Mouse (Mus musculus): Measurements from ENCODE around the gene Emsy.

Gene Emsy

DNA sequence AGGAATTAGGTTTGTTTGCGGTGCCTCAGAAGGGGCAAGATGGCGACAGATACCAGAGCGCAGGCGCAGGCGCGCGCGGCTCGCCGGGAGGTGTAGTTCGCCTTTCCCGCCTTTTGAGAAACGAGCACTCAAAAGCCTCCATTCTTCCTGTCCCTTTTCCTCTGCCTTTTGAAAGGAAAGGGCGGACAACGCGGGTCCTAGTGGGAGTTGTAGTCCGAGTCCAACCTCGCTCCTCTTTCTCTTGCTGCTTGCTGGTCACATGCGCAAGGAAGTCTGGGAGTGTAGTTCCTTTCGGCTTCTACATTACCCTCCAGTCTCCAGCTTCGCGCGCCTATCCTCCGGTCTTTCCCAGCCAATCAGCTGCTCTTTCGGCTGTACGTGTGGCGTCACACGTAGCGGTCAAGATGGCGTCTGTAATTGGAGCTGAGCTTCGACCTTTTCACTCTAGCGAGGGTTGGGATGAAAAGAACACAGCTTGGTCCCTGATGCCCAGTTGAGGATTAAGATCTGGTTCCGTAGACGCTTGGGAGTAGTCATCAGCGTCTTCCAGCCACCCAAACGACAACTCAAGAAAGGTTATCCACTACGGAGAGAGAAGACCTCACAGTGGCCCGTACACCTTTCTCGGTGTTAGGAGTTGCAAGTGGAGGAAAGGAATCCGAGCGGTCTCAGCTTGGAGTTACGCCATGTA is at the start of gene Emsy:
TSS of gene Emsy (minus strand) at position 253 of the 691 bp plus-strand sequence.
- peak; percentile 91 to 94 for DNase-seq (ENCODE audit: low spot score in 2 of 2)

DNA sequence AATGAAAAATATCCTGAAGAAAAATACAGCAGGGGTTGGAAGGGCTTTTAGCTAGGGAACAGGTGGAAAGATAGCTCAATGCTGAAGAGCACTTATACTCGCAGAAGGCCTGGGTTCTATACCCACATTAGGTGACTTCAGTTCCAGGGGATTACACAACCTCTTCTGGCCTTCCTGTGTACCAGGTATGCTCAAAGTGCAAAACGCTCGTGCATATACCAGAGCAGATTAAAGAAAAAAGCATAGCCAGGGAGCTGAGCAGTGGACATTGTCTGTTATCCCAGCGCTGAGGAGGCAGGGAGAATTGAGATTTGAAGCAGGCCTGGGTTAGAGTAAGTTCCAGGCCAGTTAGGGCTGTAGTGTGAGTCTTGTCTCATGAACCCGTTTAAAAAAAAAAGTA is 47.7 kb upstream of the Emsy start:
- no peak for DNase-seq (ENCODE audit: low spot score in 2 of 2)

- DNase-seq (ENCODE audit: low spot score in 2 of 2): peak; percentile 49 to 59
Measured at GRCm38 (mm10) chr7:98703365-98703881, 46.8 kb upstream of the Emsy start.

DNA sequence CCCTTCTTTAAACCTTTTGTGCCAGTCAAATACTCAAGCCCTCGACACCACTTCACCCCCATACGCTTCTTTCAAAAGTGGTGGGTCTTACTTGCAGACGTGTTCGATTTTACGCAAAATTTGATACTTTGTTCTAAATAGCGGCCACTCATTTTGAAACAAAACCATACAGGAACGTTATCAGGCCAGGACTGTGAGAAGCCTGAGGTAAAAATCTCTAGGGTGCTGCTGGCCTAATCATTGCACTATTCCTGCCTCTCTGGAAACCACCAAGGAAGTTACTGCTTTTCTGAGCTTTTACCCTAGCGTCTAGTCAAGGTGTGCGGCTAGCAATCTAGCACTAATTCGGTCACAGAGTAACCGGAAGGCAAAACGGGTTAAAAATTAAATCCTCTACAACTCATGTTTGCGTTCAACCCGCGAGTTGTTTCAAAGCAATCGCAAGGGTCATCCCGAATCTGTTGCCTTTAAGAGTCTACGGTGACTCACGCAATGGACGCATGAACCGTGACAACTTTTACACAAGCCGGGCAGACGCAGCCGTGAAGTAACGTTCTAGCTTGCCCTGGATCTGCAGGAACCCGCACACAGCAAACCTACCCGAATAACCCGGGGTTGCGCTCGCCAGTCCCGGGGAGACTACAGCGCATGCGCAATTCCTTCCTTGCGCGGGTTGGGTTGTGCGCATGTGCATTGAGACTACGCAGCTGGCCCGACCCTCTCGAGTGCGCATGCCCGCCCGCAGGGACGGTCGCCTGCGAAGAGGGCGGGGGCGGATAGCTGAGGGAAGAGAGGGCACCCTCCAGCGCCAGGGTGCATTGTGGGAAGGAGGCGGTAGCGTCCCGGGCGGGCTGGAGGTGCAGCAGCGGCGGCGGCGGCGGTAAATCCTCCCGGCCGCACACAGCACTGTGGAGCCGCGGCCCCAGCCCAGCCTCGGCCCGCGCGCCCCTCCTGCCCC is 46.0 kb upstream of the Emsy start, which contains the start of gene Thap12:
TSS of gene Thap12 (plus strand) at position 821 of the 958 bp plus-strand sequence.
- peak; percentile 98 to 99 for DNase-seq (ENCODE audit: low spot score in 2 of 2)

- no peak for DNase-seq (ENCODE audit: low spot score in 2 of 2)
Measured at GRCm38 (mm10) chr7:98701771-98702170, 45.2 kb upstream of the Emsy start.

- DNase-seq (ENCODE audit: low spot score in 2 of 2): no peak
Measured at GRCm38 (mm10) chr7:98698590-98698989, 42.0 kb upstream of the Emsy start.

GRCm38 (mm10) chr7:98698041-98698440 is 41.5 kb upstream of the Emsy start:
- DNase-seq (ENCODE audit: low spot score in 2 of 2): no peak

DNA sequence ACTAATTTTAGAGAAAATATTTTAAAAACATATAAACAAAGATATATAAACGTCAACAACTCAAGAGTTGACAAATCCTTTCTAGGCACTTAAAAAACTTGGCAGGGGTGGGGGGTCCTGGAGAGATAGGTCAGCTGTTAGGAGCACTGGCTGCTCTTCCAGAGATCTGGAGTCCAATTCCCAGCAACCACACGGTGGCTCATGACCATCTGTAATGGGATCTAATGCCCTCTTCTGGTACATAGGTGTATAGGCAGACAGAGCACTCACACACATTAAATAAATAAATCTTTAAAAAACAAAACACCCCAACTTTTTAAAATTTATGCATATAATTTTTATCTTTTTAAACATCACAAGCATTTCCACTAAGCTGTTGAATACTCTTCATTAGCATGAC is 40.9 kb upstream of the Emsy start:
- no peak for DNase-seq (ENCODE audit: low spot score in 2 of 2)

GRCm38 (mm10) chr7:98694046-98694445 is 37.5 kb upstream of the Emsy start:
- DNase-seq (ENCODE audit: low spot score in 2 of 2): peak in 1 of 2 experiments; percentile 50

DNA sequence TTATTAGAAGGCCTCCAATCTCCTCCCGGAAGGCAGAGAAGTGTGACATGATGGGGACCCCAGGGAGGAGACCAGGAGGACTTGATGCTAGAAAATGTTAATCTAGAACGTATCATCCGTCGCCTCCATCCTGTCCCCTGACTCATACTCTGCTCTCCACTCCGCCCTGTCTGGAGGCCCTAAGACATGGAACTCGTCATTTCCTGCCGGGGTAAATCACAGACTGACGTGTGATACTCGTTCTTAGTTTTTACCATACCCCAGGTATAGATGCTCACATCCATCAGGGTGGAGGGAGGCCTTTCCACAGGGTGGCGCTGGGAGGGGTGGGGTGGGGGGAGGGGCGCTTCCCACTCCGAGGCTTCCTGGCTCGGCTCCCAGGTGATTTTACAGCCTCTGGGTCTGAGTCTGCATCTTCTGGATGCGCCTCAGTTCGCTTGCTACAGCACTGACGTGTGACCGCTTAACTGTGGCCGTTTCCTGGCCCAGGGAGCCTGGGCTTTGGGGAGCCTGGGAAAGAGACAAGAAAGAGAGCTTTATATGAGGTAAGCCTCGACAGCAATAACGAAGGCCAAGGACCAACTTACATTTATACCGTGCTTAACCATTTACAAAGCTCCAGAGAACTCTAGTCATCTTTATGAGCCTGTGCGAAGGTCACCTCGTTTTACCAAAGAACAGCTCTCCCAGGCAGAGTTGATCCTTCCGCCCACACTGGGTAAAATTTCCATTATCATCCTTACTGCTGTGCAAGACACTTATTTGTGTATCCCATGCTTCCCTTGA is 36.4 kb upstream of the Emsy start:
- peak in 1 of 2 experiments; percentile 17 for DNase-seq (ENCODE audit: low spot score in 2 of 2)

DNA sequence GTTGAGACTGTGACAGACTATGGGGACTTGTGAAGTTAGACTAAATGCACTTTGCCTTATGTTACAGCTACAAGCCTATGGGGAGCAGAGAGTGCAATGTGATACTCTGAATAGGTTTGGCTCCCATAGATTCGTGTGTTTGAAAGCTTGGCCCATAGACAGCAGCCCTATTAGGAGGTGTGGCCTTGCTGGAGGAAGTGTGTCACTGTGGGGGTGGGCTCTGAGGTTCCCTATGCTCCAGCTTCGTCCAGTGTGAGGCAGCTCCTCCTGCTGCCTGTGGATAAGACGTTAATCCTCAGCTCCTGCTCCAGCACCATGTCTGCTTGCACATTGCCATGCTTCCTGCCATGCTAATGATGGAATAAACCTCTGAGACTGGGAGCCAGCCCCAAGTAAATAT is 34.2 kb upstream of the Emsy start:
- peak in 1 of 2 experiments; percentile 26 for DNase-seq (ENCODE audit: low spot score in 2 of 2)

DNA sequence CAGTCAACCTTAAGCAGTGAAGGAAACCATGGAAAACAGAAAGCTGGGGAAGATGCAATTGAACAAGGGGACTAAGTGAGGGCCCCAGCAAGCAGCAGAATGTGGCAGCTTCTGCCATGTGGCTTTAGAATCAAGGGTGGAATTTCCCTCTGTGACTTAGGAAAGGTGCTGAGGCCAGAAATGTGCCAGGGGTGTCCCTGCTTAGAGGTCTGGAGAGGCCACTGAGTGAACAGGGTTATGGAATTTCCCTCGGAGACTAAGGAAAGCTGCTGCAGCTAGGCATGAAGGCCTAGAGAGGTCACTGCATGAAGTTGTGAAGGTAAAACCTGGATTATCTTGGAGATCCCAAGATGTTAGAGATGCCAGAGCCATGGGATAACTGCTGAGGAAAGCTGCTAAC is 33.5 kb upstream of the Emsy start:
- DNase-seq (ENCODE audit: low spot score in 2 of 2): no peak

GRCm38 (mm10) chr7:98685895-98686294 is 29.3 kb upstream of the Emsy start:
- no peak for DNase-seq (ENCODE audit: low spot score in 2 of 2)

- DNase-seq (ENCODE audit: low spot score in 2 of 2): no peak
Measured at GRCm38 (mm10) chr7:98682821-98683220, 26.2 kb upstream of the Emsy start.

DNA sequence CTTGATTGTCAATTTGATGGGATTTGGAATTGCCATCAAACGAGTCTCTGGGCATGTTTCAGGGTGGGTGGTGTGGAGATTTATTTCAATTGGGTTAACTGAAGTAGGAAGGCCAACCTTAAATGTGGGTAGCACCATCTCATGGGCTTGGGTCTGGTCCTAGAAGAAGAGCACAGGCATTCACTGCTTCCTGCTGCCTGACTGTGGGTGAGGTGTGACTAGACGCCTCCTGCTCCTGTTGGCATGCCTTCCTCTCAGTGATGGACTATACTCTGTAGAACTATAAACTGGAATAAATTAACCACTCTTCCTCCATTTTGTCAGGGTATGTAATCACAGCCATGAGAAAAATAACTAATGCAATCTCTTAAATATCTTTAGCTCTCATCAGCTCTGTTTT is 24.1 kb upstream of the Emsy start:
- DNase-seq (ENCODE audit: low spot score in 2 of 2): no peak

GRCm38 (mm10) chr7:98678441-98678840 is 21.9 kb upstream of the Emsy start:
- no peak for DNase-seq (ENCODE audit: low spot score in 2 of 2)

- DNase-seq (ENCODE audit: low spot score in 2 of 2): no peak
Measured at GRCm38 (mm10) chr7:98677511-98677910, 20.9 kb upstream of the Emsy start.

DNA sequence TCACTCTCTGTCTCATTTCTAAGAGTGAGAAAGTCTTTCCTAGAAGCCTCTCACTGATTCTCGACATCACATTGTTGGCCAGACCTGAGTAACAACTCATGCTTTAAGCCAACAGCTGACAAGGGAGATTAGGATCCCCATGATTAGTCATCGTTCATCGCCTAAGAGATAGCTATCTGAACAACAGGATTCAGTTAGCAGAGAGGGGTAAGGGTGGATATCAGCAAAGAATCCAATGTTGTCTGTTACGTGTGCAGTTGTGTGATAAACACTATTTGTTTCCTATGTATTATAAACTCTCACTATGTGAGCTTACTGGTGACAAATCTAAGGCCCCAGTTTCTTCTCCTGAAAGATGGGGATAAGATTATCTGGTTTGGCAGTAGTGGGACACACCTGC is 17.8 kb upstream of the Emsy start:
- no peak for DNase-seq (ENCODE audit: low spot score in 2 of 2)

DNA sequence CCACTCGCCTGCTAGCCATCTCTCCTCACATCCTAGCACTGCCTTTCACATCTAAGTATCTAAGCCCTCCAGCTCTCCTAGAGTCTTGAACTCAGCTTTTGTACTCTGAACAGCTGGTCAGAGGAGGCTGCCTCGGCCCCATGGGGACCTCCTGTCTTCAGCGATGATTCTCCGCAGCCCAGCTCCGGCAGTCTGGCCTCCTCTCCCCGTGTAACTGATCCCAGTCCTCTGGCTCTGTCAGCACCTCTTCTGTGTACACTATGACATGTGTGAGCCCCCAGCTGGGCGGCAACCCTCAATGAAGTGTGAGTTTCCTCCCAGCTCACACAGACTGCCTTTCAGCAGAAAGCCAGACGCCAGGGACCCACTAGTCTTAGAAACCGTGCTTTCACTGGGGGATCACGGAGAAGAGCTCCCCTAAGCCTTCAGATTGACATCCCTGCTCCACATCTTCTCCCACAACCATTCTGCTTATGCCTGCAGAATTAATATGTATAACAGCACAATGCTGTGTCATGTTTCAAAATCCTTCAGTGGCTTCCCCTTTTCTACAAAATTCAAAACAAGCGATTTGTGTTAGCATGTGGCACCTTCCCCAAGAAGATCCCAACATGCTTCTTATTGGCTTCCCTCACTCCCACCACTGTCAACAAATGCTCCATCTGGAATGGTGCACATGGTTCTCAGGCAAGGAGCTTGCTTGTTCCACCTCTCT is 15.8 kb upstream of the Emsy start:
- no peak for DNase-seq (ENCODE audit: low spot score in 2 of 2)

- DNase-seq (ENCODE audit: low spot score in 2 of 2): no peak
Measured at GRCm38 (mm10) chr7:98671416-98671815, 14.8 kb upstream of the Emsy start.

GRCm38 (mm10) chr7:98670831-98671230 is 14.2 kb upstream of the Emsy start:
- DNase-seq (ENCODE audit: low spot score in 2 of 2): no peak

Measured in spleen, postnatal 10 days (tissue).